Mouse (Mus musculus) left cerebral cortex, adult 9 months (tissue): ENCODE measurements around the gene Gzma.

Source experiments
- DNase-seq, 2 experiments: peaks; one replicate each; pipeline ENCODE4 v3.0.0; 2022; ENCODE audit warnings: low spot score in 2 of 2

Gzma gene

GRCm38 (mm10) chr13:113100879-113101278 lies at the start of gene Gzma:
Gene Gzma (minus strand): TSS chr13:113100981.
- DNase-seq = no peak

- DNase-seq = no peak
Observed at GRCm38 (mm10) chr13:113139597-113139996, 38.8 kb upstream of the Gzma start.

GRCm38 (mm10) chr13:113129974-113130373 lies 29.2 kb upstream of the Gzma start:
- peak; percentile 2 to 14 for DNase-seq

- DNase-seq = no peak
Observed at GRCm38 (mm10) chr13:113121326-113121725, 20.5 kb upstream of the Gzma start.

GRCm38 (mm10) chr13:113120324-113121237 lies 19.8 kb upstream of the Gzma start:
- DNase-seq = no peak

- no peak for DNase-seq
Observed at GRCm38 (mm10) chr13:113118977-113119376, 18.2 kb upstream of the Gzma start.

- DNase-seq = no peak
Observed at GRCm38 (mm10) chr13:113104759-113105158, 4.0 kb upstream of the Gzma start.

GRCm38 (mm10) chr13:113101804-113102203 lies 1.0 kb upstream of the Gzma start:
- no peak for DNase-seq

GRCm38 (mm10) chr13:113098406-113098805 lies 2.4 kb downstream of the Gzma start:
- no peak for DNase-seq

GRCm38 (mm10) chr13:113097011-113097410 lies 3.8 kb downstream of the Gzma start:
- no peak for DNase-seq

GRCm38 (mm10) chr13:113094618-113095017 lies 6.2 kb downstream of the Gzma start:
- no peak for DNase-seq

- no peak for DNase-seq
Observed at GRCm38 (mm10) chr13:113090489-113090888, 10.3 kb downstream of the Gzma start.

GRCm38 (mm10) chr13:113087226-113088017 lies 13.4 kb downstream of the Gzma start:
- DNase-seq = no peak

GRCm38 (mm10) chr13:113084732-113085131 lies 16.0 kb downstream of the Gzma start:
- no peak for DNase-seq

- no peak for DNase-seq
Observed at GRCm38 (mm10) chr13:113082101-113082500, 18.7 kb downstream of the Gzma start.

- no peak for DNase-seq
Observed at GRCm38 (mm10) chr13:113079021-113079420, 21.8 kb downstream of the Gzma start.

- no peak for DNase-seq
Observed at GRCm38 (mm10) chr13:113064542-113064941, 36.2 kb downstream of the Gzma start.

GRCm38 (mm10) chr13:113061746-113062145 lies 39.0 kb downstream of the Gzma start:
- DNase-seq = no peak

- DNase-seq = no peak
Observed at GRCm38 (mm10) chr13:113055826-113056225, 45.0 kb downstream of the Gzma start.

GRCm38 (mm10) chr13:113054230-113054629 lies 46.6 kb downstream of the Gzma start:
- DNase-seq = no peak

- no peak for DNase-seq
Observed at GRCm38 (mm10) chr13:113047647-113048046, 53.1 kb downstream of the Gzma start.

- no peak for DNase-seq
Observed at GRCm38 (mm10) chr13:113047018-113047417, 53.8 kb downstream of the Gzma start.
